Mouse (Mus musculus) monocyte, adult 5-6 weeks (primary cell): ENCODE data around the gene Ubr4. TPM values are rescaled to one million over a fixed set of nuclear protein-coding genes. Genes with fewer than 3 reads are reported as not detected.
"Not testable (repeated sequence)": the region's sequence is repeated elsewhere in the genome, so short reads cannot be mapped to it uniquely, and the experiment has no call there.

ENCODE experiments used
- ATAC-seq: fragments of 153-309, 156-312 bp; replicated peaks from 2 replicates; pipeline ENCODE4 v1.8.0; 2017; ENCODE audit warnings: mild to moderate bottlenecking; ENCODE audit not compliant: low TSS enrichment, insufficient number of reproducible peaks, severe bottlenecking, poor library complexity, low FRiP score
- total RNA-seq: library from RNA; stranded (forward); fragments of 200-1000, 200-491, 200-594 nt; gene quantifications from 3 replicates; pipeline ENCODE4 v1.2.3, GENCODE M21; 2017

The Ubr4 gene
- total RNA-seq, 1 experiment from 2014 or later = 47.9 TPM

DNA sequence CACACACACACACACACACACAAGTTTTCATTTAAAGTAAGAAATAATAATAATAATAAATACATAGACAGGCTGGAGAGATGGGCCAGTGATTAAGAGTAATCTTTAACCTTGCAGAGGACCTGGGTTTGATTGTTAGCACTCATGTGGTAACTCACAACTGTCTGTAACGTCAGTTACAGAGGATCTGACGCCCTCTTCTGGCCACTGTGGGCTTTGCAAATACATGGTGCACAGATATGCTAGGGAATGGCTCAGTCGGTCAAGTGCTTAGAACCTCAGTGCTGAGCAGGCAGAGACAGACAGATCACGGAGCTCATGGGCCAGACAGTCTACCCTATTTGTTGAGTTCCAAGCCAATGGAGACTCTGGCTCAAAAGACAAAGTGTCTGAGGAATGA lies 153.3 kb downstream of the Ubr4 start:
- no peak for ATAC-seq

DNA sequence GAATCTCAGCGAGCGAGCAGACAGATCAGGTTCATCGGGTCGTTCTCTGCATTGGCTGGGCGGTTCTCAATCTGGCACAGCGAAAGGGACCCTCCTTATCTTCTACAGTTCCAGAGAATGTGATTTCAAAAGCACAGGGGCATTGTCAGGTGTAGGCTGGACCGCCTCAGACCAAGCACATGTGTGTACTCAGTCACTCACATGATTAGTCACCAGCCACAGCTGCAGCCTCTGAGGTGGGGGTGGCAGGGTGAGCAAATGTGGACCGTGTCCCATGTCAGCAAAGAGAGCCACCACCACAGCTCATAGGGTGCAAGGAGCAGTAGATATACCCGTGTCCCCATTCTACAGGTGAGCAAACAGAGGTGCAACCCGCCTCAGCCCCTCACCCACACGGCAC lies 154.3 kb downstream of the Ubr4 start:
- no peak for ATAC-seq

DNA sequence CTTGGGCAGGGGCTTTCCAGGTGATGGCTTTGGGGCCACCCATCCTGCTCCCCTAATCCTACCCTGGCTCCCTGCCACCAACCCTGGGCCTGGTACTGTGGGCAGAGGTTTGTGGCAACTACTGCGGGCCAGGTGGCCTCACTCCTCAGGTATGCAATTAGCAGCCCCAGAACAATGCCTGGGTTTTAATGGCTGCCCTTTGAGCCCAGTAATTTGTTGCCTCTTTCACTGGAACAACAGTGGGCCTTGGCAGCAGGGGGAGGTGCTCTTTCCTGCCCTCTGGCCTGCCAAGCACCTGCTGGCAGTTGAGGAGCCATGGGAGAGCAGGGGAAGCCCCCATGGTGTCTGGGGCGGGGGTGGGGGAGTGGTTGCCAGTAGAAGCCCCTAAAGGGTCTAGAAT lies 156.7 kb downstream of the Ubr4 start:
- no peak for ATAC-seq

DNA sequence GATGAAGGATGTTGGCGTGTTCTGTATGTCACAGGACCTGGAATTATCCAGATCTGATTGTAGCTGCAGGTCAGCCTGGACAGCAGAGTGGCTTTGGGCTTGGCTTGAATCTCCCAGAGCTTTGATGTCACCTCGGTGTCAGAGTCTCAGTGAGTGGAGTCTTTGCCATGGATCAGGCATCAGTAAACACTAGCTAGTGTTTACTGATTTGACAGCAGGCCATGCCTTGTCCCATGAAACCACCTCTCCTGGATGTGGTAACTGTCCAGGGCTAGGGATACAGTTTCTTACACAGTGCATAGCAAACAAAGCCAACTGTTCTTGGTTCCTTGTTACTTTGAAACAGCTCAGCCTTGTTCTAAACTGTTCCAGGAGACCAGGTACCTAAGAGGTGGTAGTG lies 159.1 kb downstream of the Ubr4 start:
- ATAC-seq = no peak

DNA sequence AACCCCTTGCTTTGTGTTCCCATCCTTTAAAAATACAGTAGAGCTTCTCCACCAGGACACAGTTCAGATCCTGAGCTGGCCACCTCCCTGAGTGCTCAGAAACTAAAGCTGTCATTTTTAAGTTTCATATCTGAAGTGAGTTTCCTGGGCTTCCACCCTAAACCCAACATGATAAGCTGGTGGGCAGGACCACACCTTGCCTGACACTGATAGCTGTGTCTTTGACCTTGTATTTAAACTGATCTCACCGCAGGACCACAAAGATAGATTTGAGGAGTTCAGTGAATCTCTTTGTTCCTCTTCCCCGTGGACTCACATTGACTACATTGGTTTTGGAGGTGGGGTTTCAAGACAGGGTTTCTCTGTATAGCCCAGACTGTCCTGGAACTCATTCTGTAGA lies 160.6 kb downstream of the Ubr4 start:
- no peak for ATAC-seq

DNA sequence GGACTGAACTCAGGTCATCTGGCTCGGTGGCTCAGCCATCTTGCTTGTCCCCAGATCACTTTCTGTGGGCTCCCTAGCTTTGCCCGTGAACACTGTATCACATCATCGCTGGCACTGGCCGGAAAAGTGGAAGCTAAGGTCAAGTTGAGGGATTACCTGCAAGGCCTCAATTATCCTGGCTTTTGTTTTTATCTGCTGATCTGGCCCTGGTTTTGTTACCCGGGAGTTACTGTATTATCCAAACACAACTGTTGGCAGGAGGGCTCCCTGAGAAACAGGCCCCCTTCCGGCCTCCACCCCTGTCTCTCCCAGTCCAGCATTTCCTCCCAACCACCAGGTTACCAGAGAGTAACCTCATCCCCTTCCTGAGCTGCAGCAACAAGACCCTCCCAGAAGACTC lies 166.8 kb downstream of the Ubr4 start:
- no peak for ATAC-seq

DNA sequence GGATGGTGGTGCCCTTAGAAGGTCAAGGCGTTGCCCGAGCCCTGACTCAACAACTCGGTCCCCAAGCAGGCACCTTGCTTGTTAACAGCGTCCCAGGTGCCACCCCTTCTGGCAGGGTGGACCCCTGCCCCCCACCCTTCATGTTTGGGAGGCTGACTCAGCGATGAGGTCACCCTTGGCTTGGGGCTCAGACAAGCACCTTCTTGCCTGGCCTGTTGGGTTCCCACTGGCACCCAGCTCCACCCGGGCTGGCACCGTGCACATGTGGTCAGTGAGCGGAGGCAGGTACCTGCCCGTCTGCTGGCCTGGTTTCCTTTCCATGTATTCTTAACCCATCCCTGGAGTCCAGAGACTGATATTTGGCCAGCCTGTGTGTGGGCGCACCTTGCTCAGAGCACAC lies 169.5 kb downstream of the Ubr4 start:
- ATAC-seq = no peak

DNA sequence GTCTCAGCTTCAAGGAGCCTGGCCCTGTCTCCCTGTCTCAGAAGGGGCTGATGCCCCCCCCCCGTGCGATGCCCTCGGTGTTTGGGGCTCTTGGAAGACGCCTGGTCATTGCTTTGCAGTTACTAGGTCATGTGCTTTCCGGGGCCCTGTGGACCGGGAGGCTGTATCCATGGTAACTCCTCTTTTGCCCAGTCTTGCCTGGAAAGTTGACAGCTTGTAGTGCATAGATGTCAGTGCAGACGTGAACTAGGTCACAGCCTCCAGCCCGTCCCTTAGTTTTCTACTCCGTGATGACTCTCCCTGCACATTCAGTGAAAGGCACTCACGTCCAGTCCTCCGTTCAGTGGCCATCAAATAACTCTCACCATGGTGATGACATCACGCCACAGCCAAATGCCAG lies 174.1 kb downstream of the Ubr4 start:
- ATAC-seq = no peak

DNA sequence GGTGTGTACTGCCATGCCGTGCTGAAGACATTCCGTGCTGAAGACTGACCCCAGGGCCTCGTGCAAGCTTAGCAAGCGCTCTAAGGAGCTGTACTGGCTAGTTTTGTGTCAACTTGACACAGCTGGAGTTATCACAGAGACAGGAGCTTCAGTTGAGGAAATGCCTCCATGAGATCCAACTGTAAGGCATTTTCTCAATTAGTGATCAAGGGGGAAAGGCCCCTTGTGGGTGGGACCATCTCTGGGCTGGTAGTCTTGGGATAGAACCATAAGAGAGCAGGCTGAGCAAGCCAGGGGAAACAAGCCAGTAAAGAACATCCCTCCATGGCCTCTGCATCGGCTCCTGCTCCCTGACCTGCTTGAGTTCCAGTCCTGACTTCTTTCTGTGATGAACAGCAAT lies 177.8 kb downstream of the Ubr4 start, which contains the start of gene Iffo2:
Iffo2 (plus strand) TSS at position 301 of the 400 bp plus-strand sequence.
- ATAC-seq = not testable (repeated sequence)

DNA sequence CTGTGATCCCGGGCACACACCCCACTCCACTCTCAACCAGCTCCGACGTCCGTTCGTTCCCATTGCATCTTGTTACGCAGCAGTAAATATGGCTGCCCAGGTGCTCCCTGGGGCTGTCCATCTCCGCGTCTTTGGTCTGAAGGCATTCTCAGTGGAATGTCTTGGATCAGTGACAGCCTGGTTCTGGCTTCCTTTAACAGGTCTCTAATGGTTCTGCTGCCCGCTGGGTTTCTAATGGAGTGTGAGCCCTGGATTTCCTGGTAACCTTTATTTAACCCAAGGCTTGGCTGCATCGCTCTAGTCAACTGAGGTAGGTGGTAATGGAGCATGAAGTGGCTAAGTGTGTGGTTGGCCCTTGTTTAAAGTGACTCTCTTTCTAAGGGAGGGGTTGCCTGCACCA lies 179.7 kb downstream of the Ubr4 start:
- no peak for ATAC-seq

DNA sequence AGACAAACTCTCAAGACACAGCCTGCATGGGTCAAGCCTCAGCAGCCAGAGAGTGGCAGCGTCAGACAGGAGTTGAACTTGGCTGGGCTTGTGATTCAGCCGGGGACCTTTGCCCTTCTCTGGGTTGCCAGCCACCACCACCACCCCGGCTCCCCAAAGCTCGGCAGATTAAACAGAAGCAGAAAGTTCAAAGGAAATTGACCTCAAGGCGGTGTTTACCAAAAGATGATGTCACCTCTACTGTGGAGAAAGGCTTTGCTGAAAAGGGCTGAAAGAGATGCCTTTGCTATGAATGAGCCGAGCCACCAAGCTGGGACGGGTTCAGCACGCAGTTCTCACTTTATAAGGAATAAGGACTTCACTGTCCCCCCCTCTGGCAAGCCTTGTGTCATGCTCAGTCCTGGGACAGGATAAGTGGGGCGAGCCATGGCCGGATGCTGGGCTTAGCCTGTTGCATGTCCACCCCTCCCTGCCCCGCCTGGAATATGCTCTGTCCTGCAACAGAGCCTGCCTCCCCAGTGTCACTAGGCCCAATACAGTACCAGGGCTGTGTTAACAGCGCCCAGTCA lies 182.8 kb downstream of the Ubr4 start:
- no peak; the same call in 1 of the 2 replicates for ATAC-seq

DNA sequence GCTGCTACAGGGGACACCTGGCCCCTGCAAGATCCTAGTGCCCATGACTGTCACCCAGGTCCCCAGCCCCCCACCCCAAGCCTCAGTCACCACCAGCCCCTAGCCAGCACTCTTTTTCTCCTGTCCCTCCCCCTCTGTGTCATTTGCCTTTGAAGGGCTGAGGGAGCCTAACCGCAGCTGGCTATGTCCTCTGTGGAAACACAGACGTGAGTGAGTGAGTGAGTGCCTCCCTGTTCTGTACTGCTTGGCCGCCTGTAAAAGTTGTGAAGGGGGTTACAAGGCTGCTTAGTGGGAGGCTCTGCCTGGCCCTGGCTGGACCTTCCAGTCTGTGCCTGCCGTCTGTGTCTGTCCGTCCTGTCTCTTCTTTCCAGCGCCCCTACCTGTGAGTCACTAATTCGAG lies 183.3 kb downstream of the Ubr4 start:
- ATAC-seq = no peak

DNA sequence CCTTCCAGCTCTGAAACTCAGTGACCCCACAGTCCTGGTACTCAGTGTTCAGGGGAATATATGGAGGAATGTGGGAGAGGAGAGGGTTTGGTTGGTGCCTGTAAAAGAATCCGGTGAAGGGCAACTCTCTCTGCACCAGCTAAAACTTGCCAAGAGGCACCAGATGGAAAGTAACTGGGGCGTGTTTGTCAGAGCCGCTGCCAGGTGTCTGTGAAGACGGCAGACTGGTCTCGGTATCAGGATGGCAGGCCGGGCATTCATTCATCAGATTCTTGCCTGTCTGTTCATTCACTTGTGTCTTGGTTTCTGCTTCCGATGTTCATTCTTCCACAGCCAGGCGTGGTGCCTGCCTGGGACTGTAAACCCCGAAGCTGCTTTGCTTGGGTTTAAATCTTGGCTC lies 184.3 kb downstream of the Ubr4 start:
- ATAC-seq = no peak

Other genes starting within 250 kb of the Ubr4 start
- 102 to 135 TPM (median 117 TPM) in 3 replicates for gene Minos1, start 221.5 kb upstream of the Ubr4 start, total RNA-seq
- 302 to 348 TPM (median 323 TPM) in 3 replicates for gene Capzb, start 159.7 kb upstream of the Ubr4 start, total RNA-seq
- gene Pqlc2, start 41.9 kb upstream of the Ubr4 start, total RNA-seq = 6.1 to 12.0 TPM (median 6.4 TPM) in 3 replicates
- 3.6 to 7.3 TPM (median 4.8 TPM) in 3 replicates for gene Akr7a5, start 41.9 kb upstream of the Ubr4 start, total RNA-seq
- 20.8 to 41.9 TPM (median 26.8 TPM) in 3 replicates for gene Mrto4, start within 50 bp of the Ubr4 start, total RNA-seq
- 14.3 to 34.6 TPM (median 21.9 TPM) in 3 replicates for gene Emc1, start within 50 bp of the Ubr4 start, total RNA-seq
- gene Iffo2, start 177.9 kb downstream of the Ubr4 start, total RNA-seq = 11.1 to 19.2 TPM (median 11.7 TPM) in 3 replicates